Mouse (Mus musculus) left cerebral cortex, postnatal 36 days (tissue): ENCODE measurements around the gene Grsf1. TPM values are rescaled to one million over a fixed set of nuclear protein-coding genes. Genes with fewer than 3 reads are reported as not detected.

ENCODE experiments used
- DNase-seq, 2 experiments: peaks; one replicate each; pipeline ENCODE4 v3.0.0; 2021 to 2022; ENCODE audit warnings: low spot score in 2 of 2, mixed read lengths in 1 of 2
- intact Hi-C: fragments of 180-260 bp; cut with DNase I; formaldehyde crosslinking; loops from one replicate; pipeline ENCODE4 v1.15.1; 2025
- total RNA-seq, 2 experiments: library from RNA; stranded (reverse); gene quantifications; 2 replicates each; pipeline ENCODE4 v1.2.3; 2021

Grsf1 gene
- 100 to 1,000 TPM in 1 of 2 experiments, 10 to 100 TPM in 1; 97.4 to 104 TPM for total RNA-seq

- intact Hi-C loops, result loop anchor here (5.0 to 10.0 kb wide), 3 partner anchors 47 to 121 kb away; partner anchors contain the start of genes Mob1b and Utp3
- peak; percentile 85 to 90 for DNase-seq
Measured at GRCm38 (mm10) chr5:88675443-88676387, at the start of gene Grsf1. TSS of gene Grsf1 (minus strand) at chr5:88676171.

- intact Hi-C loops, result loop anchor here (5.0 kb wide), 1 partner anchor 47 kb away; the partner anchor contains the start of gene Grsf1
- no peak for DNase-seq
Measured at GRCm38 (mm10) chr5:88724030-88724429, 48.1 kb upstream of the Grsf1 start.

- intact Hi-C loops, result loop anchor here (5.0 kb wide), 1 partner anchor 45 kb away; the partner anchor contains the start of gene Grsf1
- DNase-seq, result no peak
Measured at GRCm38 (mm10) chr5:88722213-88722600, 46.2 kb upstream of the Grsf1 start.

GRCm38 (mm10) chr5:88721565-88722212 lies 45.7 kb upstream of the Grsf1 start:
- intact Hi-C loops, result loop anchor here (2.0 to 5.0 kb wide), 2 partner anchors 43 to 44 kb away; partner anchors contain the start of genes Dck and Grsf1
- DNase-seq, result peak; percentile 33 to 36

GRCm38 (mm10) chr5:88721003-88721475 lies 45.1 kb upstream of the Grsf1 start:
- intact Hi-C loops, result loop anchor here (2.0 to 5.0 kb wide), 2 partner anchors 44 kb away; partner anchors contain the start of genes Dck and Grsf1

GRCm38 (mm10) chr5:88720116-88721002 lies 44.4 kb upstream of the Grsf1 start, which contains the start of gene Mob1b:
TSS of gene Mob1b (plus strand) at chr5:88720855.
- peak; percentile 96 for DNase-seq
- intact Hi-C loops, result loop anchor here (2.0 to 5.0 kb wide), 2 partner anchors 43 to 44 kb away; partner anchors contain the start of genes Dck and Grsf1

More at GRCm38 (mm10) chr5:88721003-88721475, 45.1 kb upstream of the Grsf1 start:
- DNase-seq, result no peak

GRCm38 (mm10) chr5:88716983-88717382 lies 41.0 kb upstream of the Grsf1 start:
- no peak for DNase-seq
- intact Hi-C loops, result no loop called here

GRCm38 (mm10) chr5:88712328-88712727 lies 36.4 kb upstream of the Grsf1 start:
- intact Hi-C loops, result no loop called here
- no peak for DNase-seq

GRCm38 (mm10) chr5:88711618-88712224 lies 35.8 kb upstream of the Grsf1 start:
- intact Hi-C loops, result no loop called here
- DNase-seq, result peak; percentile 25 to 27

- no peak for DNase-seq
Measured at GRCm38 (mm10) chr5:88711128-88711527, 35.2 kb upstream of the Grsf1 start.

GRCm38 (mm10) chr5:88703551-88703950 lies 27.6 kb upstream of the Grsf1 start:
- DNase-seq, result no peak
- intact Hi-C loops, result no loop called here

More at GRCm38 (mm10) chr5:88711128-88711527, 35.2 kb upstream of the Grsf1 start:
- intact Hi-C loops, result no loop called here

- intact Hi-C loops, result no loop called here
- no peak for DNase-seq
Measured at GRCm38 (mm10) chr5:88702041-88702440, 26.1 kb upstream of the Grsf1 start.

GRCm38 (mm10) chr5:88699251-88699913 lies 23.4 kb upstream of the Grsf1 start:
- intact Hi-C loops, result loop anchor here (10.0 kb wide), 1 partner anchor 685 kb away; no protein-coding TSS in a partner anchor
- no peak for DNase-seq

- DNase-seq, result no peak
- intact Hi-C loops, result loop anchor here (10.0 kb wide), 1 partner anchor 688 kb away; no protein-coding TSS in a partner anchor
Measured at GRCm38 (mm10) chr5:88697291-88697690, 21.3 kb upstream of the Grsf1 start.

GRCm38 (mm10) chr5:88693057-88693456 lies 17.1 kb upstream of the Grsf1 start:
- intact Hi-C loops, result loop anchor here (10.0 kb wide), 1 partner anchor 692 kb away; no protein-coding TSS in a partner anchor

GRCm38 (mm10) chr5:88692586-88692985 lies 16.6 kb upstream of the Grsf1 start:
- DNase-seq, result no peak
- intact Hi-C loops, result loop anchor here (10.0 kb wide), 1 partner anchor 692 kb away; no protein-coding TSS in a partner anchor

More at GRCm38 (mm10) chr5:88693057-88693456, 17.1 kb upstream of the Grsf1 start:
- DNase-seq, result no peak

GRCm38 (mm10) chr5:88691506-88692095 lies 15.6 kb upstream of the Grsf1 start:
- DNase-seq, result no peak
- intact Hi-C loops, result loop anchor here (10.0 kb wide), 1 partner anchor 693 kb away; no protein-coding TSS in a partner anchor
